Mouse (Mus musculus): ENCODE data around the gene Ahnak. TPM values are rescaled to one million over a fixed set of nuclear protein-coding genes. Genes with fewer than 3 reads are reported as not detected.

Gene Ahnak
- polyA plus RNA-seq, 1 experiment from 2014 or later: 31.0 TPM

- H3K36me3 ChIP-seq (ENCODE audit: control insufficient read depth, insufficient read depth, low read length): no peaks in the 10 kb centered on the region
- H3K9ac ChIP-seq (ENCODE audit: low read length): no peak overlapping the region
- H3K4me3 ChIP-seq (ENCODE audit: low read length): no peak overlapping the region
- H3K4me2 ChIP-seq (ENCODE audit: low read depth, low read length): no peak overlapping the region
- no peaks in the 10 kb centered on the region for H3K9me3 ChIP-seq (ENCODE audit: control insufficient read depth, low read length)
- ATAC-seq (ENCODE audit: low read depth): no peak
- 60% methylated on average over 4 of the region's 4 CpGs for WGBS
- H3K4me1 ChIP-seq (replicated peaks; ENCODE audit: control insufficient read depth, insufficient read depth, low read length): no peaks in the 10 kb centered on the region
- no peaks in the 10 kb centered on the region for H3K27me3 ChIP-seq (ENCODE audit: control insufficient read depth, insufficient read depth, low read depth, low read length)
- H3K27ac ChIP-seq (ENCODE audit: low read length): no peak overlapping the region
These were observed 101.1 kb downstream of the Ahnak start for GRCm38 (mm10) chr19:9090191-9090590.

- no peaks in the 10 kb centered on the region for H3K9me3 ChIP-seq (ENCODE audit: control insufficient read depth, low read length)
- no peaks in the 10 kb centered on the region for H3K27me3 ChIP-seq (ENCODE audit: control insufficient read depth, insufficient read depth, low read depth, low read length)
- no peak overlapping the region for H3K4me2 ChIP-seq (ENCODE audit: low read depth, low read length)
- no peak overlapping the region for H3K9ac ChIP-seq (ENCODE audit: low read length)
- H3K27ac ChIP-seq (ENCODE audit: low read length): no peak overlapping the region
- no peaks in the 10 kb centered on the region for H3K36me3 ChIP-seq (ENCODE audit: control insufficient read depth, insufficient read depth, low read length)
- no peak overlapping the region for H3K4me3 ChIP-seq (ENCODE audit: low read length)
- ATAC-seq (ENCODE audit: low read depth): no peak
- 35% methylated on average over 2 of the region's 2 CpGs for WGBS
- no peaks in the 10 kb centered on the region for H3K4me1 ChIP-seq (replicated peaks; ENCODE audit: control insufficient read depth, insufficient read depth, low read length)
These were observed 101.6 kb downstream of the Ahnak start for GRCm38 (mm10) chr19:9090709-9091108.

- no peak for ATAC-seq (ENCODE audit: low read depth)
- 39% methylated on average over 5 of the region's 5 CpGs for WGBS
These were observed 106.0 kb downstream of the Ahnak start for GRCm38 (mm10) chr19:9095111-9095510.

GRCm38 (mm10) chr19:9097441-9097840, 108.4 kb downstream of the Ahnak start:
- no peak overlapping the region for H3K27ac ChIP-seq (ENCODE audit: low read length)
- no peaks in the 10 kb centered on the region for H3K27me3 ChIP-seq (ENCODE audit: control insufficient read depth, insufficient read depth, low read depth, low read length)
- no peak overlapping the region for H3K4me2 ChIP-seq (ENCODE audit: low read depth, low read length)
- peaks cover 2% of the 10 kb centered on the region; the same call in 1 of the 2 replicates for H3K4me1 ChIP-seq (replicated peaks; ENCODE audit: control insufficient read depth, insufficient read depth, low read length)
- no peak overlapping the region for H3K9ac ChIP-seq (ENCODE audit: low read length)
- ATAC-seq (ENCODE audit: low read depth): no peak
- no peaks in the 10 kb centered on the region for H3K36me3 ChIP-seq (ENCODE audit: control insufficient read depth, insufficient read depth, low read length)
- H3K9me3 ChIP-seq (ENCODE audit: control insufficient read depth, low read length): no peaks in the 10 kb centered on the region
- WGBS: 67% methylated on average over 13 of the region's 13 CpGs
- no peak overlapping the region for H3K4me3 ChIP-seq (ENCODE audit: low read length)

More at GRCm38 (mm10) chr19:9095111-9095510, 106.0 kb downstream of the Ahnak start:
- no peak overlapping the region for H3K9ac ChIP-seq (ENCODE audit: low read length)
- H3K27ac ChIP-seq (ENCODE audit: low read length): no peak overlapping the region
- no peaks in the 10 kb centered on the region for H3K36me3 ChIP-seq (ENCODE audit: control insufficient read depth, insufficient read depth, low read length)
- no peaks in the 10 kb centered on the region for H3K9me3 ChIP-seq (ENCODE audit: control insufficient read depth, low read length)
- no peak overlapping the region for H3K4me3 ChIP-seq (ENCODE audit: low read length)
- no peak overlapping the region for H3K4me2 ChIP-seq (ENCODE audit: low read depth, low read length)
- H3K4me1 ChIP-seq (replicated peaks; ENCODE audit: control insufficient read depth, insufficient read depth, low read length): peaks cover 2% of the 10 kb centered on the region; the same call in 1 of the 2 replicates
- no peaks in the 10 kb centered on the region for H3K27me3 ChIP-seq (ENCODE audit: control insufficient read depth, insufficient read depth, low read depth, low read length)

DNA sequence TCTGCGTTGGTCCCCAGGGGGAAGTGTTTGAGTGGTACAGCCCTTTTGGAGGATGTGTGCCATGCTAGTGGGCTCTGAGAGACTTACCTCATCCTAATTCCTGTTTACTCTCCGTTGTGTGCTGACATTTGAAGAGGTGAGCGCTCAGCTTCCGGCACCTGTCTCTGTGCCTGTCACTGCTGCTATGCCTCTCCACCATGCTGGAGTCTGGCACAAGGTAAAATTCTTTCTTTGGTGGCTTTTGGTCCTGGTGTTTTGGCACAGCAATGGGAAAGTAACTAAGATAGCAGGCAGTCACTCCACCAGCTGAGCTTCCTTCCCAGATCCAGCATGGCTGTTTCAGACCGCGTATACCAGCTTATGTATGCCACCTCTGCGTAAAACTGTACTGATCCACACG, 110.7 kb downstream of the Ahnak start:
- H3K27me3 ChIP-seq (ENCODE audit: control insufficient read depth, insufficient read depth, low read depth, low read length): no peaks in the 10 kb centered on the region
- WGBS: 77% methylated on average over 8 of the region's 8 CpGs
- H3K9ac ChIP-seq (ENCODE audit: low read length): no peak overlapping the region
- ATAC-seq (ENCODE audit: low read depth): no peak
- H3K36me3 ChIP-seq (ENCODE audit: control insufficient read depth, insufficient read depth, low read length): no peaks in the 10 kb centered on the region
- no peaks in the 10 kb centered on the region for H3K9me3 ChIP-seq (ENCODE audit: control insufficient read depth, low read length)
- H3K27ac ChIP-seq (ENCODE audit: low read length): no peak overlapping the region
- H3K4me1 ChIP-seq (replicated peaks; ENCODE audit: control insufficient read depth, insufficient read depth, low read length): peaks cover 2% of the 10 kb centered on the region; the same call in 1 of the 2 replicates
- H3K4me3 ChIP-seq (ENCODE audit: low read length): no peak overlapping the region
- H3K4me2 ChIP-seq (ENCODE audit: low read depth, low read length): no peak overlapping the region

DNA sequence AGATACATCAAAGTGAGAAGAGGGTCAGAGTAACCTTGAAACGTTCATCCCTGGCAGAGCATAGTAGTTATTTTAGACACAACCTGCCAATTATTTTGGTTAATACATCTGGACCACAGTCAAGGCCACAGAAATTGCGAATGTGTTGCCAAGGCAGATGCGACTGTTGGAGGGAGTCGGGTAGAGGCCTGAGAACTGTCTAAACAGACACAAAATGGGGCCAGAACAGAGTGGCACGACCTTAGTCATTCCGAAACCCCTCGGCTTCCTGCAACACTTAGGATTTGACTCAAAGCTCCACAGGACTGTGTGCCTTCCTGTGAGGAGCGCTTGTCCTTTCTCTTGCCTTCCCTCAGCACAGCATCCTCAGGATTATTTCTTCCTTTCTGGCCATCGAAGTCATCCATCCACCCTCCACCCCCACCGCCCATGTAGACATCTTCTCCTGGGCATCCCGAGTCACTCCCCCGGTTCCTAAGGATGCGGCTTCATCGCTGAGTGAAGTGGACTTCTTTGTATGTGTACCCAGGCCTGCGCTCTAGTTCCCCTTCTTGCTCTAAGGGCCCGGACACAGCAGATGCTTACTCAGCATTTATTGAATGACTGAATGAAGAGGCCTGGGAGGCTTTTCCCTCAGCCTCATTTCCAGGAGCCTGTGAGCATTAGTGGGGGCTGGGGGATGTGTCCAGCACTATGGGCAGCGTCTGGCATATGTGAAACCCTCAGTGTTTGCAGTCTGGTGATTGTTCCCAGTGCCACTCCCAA, 111.4 kb downstream of the Ahnak start:
- Histone ChIP-seq H3K36me3 (ENCODE audit: control insufficient read depth, insufficient read depth, low read length) (no peaks in the 10 kb centered on the region), H3K27me3 (ENCODE audit: control insufficient read depth, insufficient read depth, low read depth, low read length) (no peaks in the 10 kb centered on the region), H3K4me1 (replicated peaks; ENCODE audit: control insufficient read depth, insufficient read depth, low read length) (peaks cover 2% of the 10 kb centered on the region; the same call in 1 of the 2 replicates), H3K9ac (ENCODE audit: low read length) (no peak overlapping the region), H3K27ac (ENCODE audit: low read length) (no peak overlapping the region), H3K9me3 (ENCODE audit: control insufficient read depth, low read length) (no peaks in the 10 kb centered on the region), H3K4me2 (ENCODE audit: low read depth, low read length) (no peak overlapping the region), H3K4me3 (ENCODE audit: low read length) (no peak overlapping the region)
- ATAC-seq (ENCODE audit: low read depth): no peak
- WGBS: 73% methylated on average over 17 of the region's 17 CpGs

GRCm38 (mm10) chr19:9101062-9101457, 112.0 kb downstream of the Ahnak start:
- H3K27ac ChIP-seq (ENCODE audit: low read length): no peak overlapping the region
- no peak for ATAC-seq (ENCODE audit: low read depth)
- peaks cover 2% of the 10 kb centered on the region for H3K4me1 ChIP-seq (replicated peaks; ENCODE audit: control insufficient read depth, insufficient read depth, low read length)
- H3K27me3 ChIP-seq (ENCODE audit: control insufficient read depth, insufficient read depth, low read depth, low read length): no peaks in the 10 kb centered on the region
- 61% methylated on average over 2 of the region's 2 CpGs for WGBS
- no peak overlapping the region for H3K9ac ChIP-seq (ENCODE audit: low read length)
- H3K36me3 ChIP-seq (ENCODE audit: control insufficient read depth, insufficient read depth, low read length): no peaks in the 10 kb centered on the region
- H3K4me2 ChIP-seq (ENCODE audit: low read depth, low read length): no peak overlapping the region
- no peak overlapping the region for H3K4me3 ChIP-seq (ENCODE audit: low read length)
- H3K9me3 ChIP-seq (ENCODE audit: control insufficient read depth, low read length): no peaks in the 10 kb centered on the region

DNA sequence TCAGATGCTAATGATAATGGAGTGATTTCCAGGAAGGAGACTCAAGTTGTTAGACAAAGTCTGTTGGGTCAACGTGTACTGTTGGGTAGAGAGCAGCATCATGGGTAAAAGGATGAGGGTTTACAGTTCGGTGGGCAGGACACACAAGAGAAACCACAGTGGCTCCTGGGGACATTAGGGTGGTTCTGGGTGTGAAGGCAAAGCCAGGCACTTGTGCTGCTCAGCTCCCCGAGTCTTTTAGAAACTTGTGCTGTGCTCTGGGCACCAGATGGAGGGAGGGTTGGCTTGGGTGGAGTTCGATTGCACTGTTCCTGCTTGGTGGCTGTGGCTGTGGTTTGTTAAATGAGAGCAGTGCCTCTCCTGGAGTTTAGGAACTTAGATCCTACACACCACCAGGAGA, 114.9 kb downstream of the Ahnak start:
- H3K4me2 ChIP-seq (ENCODE audit: low read depth, low read length): no peak overlapping the region
- ATAC-seq (ENCODE audit: low read depth): no peak
- no peaks in the 10 kb centered on the region for H3K27me3 ChIP-seq (ENCODE audit: control insufficient read depth, insufficient read depth, low read depth, low read length)
- H3K4me1 ChIP-seq (replicated peaks; ENCODE audit: control insufficient read depth, insufficient read depth, low read length): peaks cover 17% of the 10 kb centered on the region
- WGBS: 68% methylated on average over 4 of the region's 4 CpGs
- H3K9me3 ChIP-seq (ENCODE audit: control insufficient read depth, low read length): no peaks in the 10 kb centered on the region
- H3K36me3 ChIP-seq (ENCODE audit: control insufficient read depth, insufficient read depth, low read length): no peaks in the 10 kb centered on the region
- no peak overlapping the region for H3K4me3 ChIP-seq (ENCODE audit: low read length)
- no peak overlapping the region for H3K9ac ChIP-seq (ENCODE audit: low read length)
- H3K27ac ChIP-seq (ENCODE audit: low read length): no peak overlapping the region

GRCm38 (mm10) chr19:9105101-9105685, 116.1 kb downstream of the Ahnak start:
- H3K27me3 ChIP-seq (ENCODE audit: control insufficient read depth, insufficient read depth, low read depth, low read length): no peaks in the 10 kb centered on the region
- no peaks in the 10 kb centered on the region for H3K9me3 ChIP-seq (ENCODE audit: control insufficient read depth, low read length)
- H3K4me3 ChIP-seq (ENCODE audit: low read length): no peak overlapping the region
- H3K9ac ChIP-seq (ENCODE audit: low read length): no peak overlapping the region
- 69% methylated on average over 3 of the region's 3 CpGs for WGBS
- no peak overlapping the region for H3K27ac ChIP-seq (ENCODE audit: low read length)
- no peaks in the 10 kb centered on the region for H3K36me3 ChIP-seq (ENCODE audit: control insufficient read depth, insufficient read depth, low read length)
- no peak overlapping the region for H3K4me2 ChIP-seq (ENCODE audit: low read depth, low read length)
- ATAC-seq (ENCODE audit: low read depth): no peak
- H3K4me1 ChIP-seq (replicated peaks; ENCODE audit: control insufficient read depth, insufficient read depth, low read length): peaks cover 16% of the 10 kb centered on the region

Data from lung, embryonic 16.5 days (tissue).